Mouse (Mus musculus): Measurements from ENCODE around the gene Hist1h2be. TPM values are rescaled to one million over a fixed set of nuclear protein-coding genes. Genes with fewer than 3 reads are reported as not detected.
A peak's percentile ranks its signal among the peaks of the same experiment; 100 is the strongest.
"Not testable (repeated sequence)": the region's sequence is repeated elsewhere in the genome, so short reads cannot be mapped to it uniquely, and the experiment has no call there.

Gene Hist1h2be
- polyA plus RNA-seq, 1 experiment from 2014 or later = 3.7 TPM

DNA sequence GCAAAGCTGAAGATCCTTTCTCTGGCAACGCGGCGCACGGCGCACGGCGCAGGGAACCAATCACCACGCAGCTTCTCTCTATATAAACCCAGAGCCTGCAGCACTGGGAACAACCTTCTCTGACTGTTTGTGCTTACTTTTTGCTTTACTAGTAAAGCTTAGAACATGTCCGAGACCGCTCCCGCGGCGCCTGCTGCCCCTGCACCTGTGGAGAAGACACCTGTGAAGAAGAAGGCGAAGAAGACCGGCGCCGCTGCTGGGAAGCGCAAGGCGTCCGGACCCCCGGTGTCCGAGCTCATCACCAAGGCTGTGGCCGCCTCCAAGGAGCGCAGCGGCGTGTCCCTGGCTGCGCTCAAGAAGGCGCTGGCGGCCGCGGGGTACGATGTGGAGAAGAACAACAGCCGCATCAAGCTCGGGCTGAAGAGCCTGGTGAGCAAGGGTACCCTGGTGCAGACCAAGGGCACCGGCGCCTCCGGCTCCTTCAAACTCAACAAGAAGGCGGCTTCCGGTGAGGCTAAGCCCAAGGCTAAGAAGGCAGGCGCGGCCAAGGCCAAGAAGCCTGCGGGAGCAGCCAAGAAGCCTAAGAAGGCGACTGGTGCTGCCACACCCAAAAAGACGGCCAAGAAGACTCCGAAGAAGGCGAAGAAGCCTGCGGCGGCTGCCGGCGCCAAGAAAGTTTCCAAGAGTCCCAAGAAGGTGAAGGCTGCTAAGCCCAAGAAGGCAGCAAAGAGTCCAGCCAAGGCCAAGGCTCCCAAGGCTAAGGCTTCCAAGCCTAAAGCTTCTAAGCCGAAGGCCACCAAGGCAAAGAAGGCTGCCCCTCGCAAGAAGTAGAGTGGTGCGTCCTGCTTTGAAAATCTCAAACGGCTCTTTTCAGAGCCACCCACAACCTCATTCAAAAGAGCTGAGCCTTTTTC lies 65.7 kb downstream of the Hist1h2be start:
- peak overlapping the region; percentile 100 for H3K27ac ChIP-seq
- ATAC-seq (ENCODE audit: insufficient number of reproducible peaks, insufficient read depth, low FRiP score, low TSS enrichment, low read depth) = peak; percentile 90
- H3K4me1 ChIP-seq (replicated peaks) = peaks cover 5% of the 10 kb centered on the region
- H3K9me3 ChIP-seq = no peaks in the 10 kb centered on the region
- peak overlapping the region; percentile 66 for H3K4me3 ChIP-seq (replicated peaks)
- WGBS = under 1% methylated on average over 54 of the region's 54 CpGs
- peak overlapping the region; percentile 90 for H3K4me2 ChIP-seq
- H3K36me3 ChIP-seq = no peaks in the 10 kb centered on the region
- H3K27me3 ChIP-seq = no peaks in the 10 kb centered on the region
- peak overlapping the region; percentile 86 for H3K9ac ChIP-seq (replicated peaks)

DNA sequence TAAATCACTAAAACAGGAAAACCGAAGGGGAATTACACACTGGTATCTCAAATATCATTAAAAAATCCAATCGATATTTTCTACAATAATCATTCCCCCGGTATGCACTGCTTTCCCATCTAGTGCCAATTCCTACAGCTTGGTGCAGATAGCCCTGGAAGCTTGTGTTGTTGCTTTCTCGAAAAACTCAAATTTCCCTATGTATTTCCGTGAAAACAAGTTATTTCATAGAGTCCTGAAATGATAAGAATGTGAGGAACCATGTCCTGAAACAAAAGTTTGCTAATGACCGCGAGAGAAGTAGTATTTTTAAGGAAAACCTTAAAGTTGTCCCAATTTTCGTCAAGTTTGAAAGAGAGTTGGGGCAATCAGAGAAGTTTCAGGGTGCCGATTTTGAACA lies 66.5 kb downstream of the Hist1h2be start:
- WGBS = 21% methylated on average over 9 of the region's 9 CpGs
- H3K4me3 ChIP-seq (replicated peaks) = peak overlapping the region; percentile 66
- H3K9me3 ChIP-seq = no peaks in the 10 kb centered on the region
- H3K4me1 ChIP-seq (replicated peaks) = peaks cover 5% of the 10 kb centered on the region
- H3K9ac ChIP-seq (replicated peaks) = peak overlapping the region; percentile 86
- ATAC-seq (ENCODE audit: insufficient number of reproducible peaks, insufficient read depth, low FRiP score, low TSS enrichment, low read depth) = no peak
- H3K27ac ChIP-seq = peak overlapping the region; percentile 100
- peak overlapping the region; percentile 90 for H3K4me2 ChIP-seq
- H3K27me3 ChIP-seq = no peaks in the 10 kb centered on the region
- H3K36me3 ChIP-seq = no peaks in the 10 kb centered on the region

DNA sequence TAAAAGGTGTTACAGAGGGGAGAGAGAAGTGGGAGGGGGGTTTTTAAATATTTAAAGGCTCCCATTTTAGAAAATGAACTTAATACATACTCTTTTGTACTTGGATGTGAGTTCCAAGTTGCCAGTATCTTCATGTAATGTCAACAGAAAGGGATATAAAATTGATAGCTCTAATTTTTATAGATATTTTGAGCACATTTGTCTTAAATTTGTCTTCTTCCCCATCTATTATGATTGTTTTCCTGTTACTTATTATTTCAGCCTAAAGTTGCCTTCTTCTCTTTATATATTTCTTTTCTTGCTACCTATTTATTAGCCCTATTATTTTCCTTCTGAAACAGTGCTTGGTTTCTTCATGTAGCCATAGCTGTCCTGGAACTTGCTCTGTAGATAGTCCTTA lies 68.0 kb downstream of the Hist1h2be start, which contains the start of gene Hist1h1d:
Hist1h1d (plus strand) TSS at position 301 of the 400 bp plus-strand sequence.
- no peak within 1 kb of the TSS for H3K4me3 ChIP-seq (replicated peaks)

DNA sequence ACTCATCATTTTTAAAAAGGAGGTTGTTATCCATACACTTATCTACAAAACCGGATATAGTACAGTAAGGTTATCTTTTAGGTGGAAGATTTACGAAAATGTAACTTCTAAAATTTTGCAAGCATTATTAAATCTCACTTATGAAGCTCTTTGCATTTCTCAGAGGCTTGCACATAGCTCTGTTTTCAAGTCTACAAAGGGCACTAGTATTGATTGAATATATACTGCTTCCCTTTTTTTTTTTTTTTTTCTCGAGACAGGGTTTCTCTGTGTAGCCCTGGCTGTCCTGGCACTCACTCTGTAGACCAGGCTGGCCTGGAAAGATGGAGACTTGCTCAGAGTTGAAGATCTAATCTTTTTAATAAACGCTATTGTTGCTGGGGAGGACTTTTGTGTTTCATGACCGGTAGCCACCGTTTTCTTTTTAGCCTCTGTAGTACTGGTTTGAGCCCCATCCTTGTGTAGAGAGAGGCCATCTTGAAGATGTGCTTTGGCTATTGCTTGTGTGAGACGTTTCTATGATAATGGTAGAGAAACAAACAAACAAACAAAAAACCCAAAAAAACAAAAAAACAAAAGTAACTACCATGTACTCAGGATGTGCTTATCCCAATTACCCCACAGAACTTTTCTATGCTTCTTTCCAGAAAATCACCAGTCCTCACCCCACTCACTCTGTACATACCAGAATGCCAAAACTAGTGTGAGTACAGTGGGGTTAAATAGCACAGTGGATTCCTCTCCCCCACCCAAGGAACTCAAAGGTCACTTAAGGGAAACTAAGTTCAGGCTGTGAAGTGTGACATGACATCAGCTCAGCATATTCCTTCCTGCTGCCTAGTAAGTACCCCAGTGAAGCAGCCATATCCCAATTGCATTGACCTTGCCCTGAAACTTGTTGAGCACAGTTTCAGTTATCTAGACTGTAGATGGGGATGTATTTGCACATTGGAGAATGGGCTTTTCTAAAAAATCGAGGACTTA lies 68.7 kb downstream of the Hist1h2be start:
- Histone ChIP-seq H3K4me2 (peak overlapping the region; percentile 55), H3K27me3 (no peaks in the 10 kb centered on the region), H3K9ac (replicated peaks) (peak overlapping the region; percentile 2; the same call in 1 of the 2 replicates), H3K4me1 (replicated peaks) (peaks cover 5% of the 10 kb centered on the region), H3K27ac (peak overlapping the region; percentile 96), H3K4me3 (replicated peaks) (peak overlapping the region; percentile 46), H3K36me3 (no peaks in the 10 kb centered on the region), H3K9me3 (no peaks in the 10 kb centered on the region)
- ATAC-seq (ENCODE audit: insufficient number of reproducible peaks, insufficient read depth, low FRiP score, low TSS enrichment, low read depth) = no peak
- 59% methylated on average over 8 of the region's 8 CpGs for WGBS

More for the DNA sequence above, 68.0 kb downstream of the Hist1h2be start, which contains the start of gene Hist1h1d:
- no peak for ATAC-seq (ENCODE audit: insufficient number of reproducible peaks, insufficient read depth, low FRiP score, low TSS enrichment, low read depth)
- Histone ChIP-seq H3K27me3 (no peaks in the 10 kb centered on the region), H3K9me3 (no peaks in the 10 kb centered on the region), H3K9ac (replicated peaks) (no peak within 1 kb of the TSS), H3K4me2 (peak within 1 kb of the TSS; percentile 90), H3K4me1 (replicated peaks) (peaks cover 5% of the 10 kb centered on the region), H3K36me3 (no peaks in the 10 kb centered on the region), H3K27ac (peak within 1 kb of the TSS; percentile 100)

DNA sequence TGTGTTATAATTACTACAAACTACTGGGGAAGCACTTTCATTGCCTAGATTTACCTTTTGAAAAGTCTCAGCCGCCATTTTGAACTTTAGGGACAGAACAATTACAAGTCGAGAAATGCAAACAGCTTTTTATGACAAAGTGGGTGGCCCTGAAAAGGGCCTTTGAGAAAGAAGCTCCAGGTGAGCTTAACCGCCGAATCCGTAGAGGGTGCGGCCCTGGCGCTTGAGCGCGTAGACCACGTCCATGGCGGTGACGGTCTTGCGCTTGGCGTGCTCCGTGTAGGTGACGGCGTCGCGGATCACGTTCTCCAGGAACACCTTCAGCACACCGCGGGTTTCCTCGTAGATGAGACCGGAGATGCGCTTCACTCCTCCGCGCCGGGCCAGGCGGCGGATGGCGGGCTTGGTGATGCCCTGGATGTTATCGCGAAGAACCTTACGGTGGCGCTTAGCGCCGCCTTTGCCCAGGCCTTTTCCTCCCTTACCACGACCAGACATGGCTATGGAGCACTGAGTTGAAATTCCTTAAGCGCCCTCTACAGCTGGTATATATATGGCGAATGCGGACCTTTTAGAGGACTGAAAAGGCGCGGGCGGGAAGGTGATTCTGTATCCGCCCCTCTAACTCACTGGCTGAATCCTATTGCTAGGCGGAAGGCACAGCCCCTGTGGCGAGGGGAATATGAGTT lies 69.6 kb downstream of the Hist1h2be start, which contains the start of gene Hist1h4f:
Hist1h4f (minus strand) TSS at position 503 of the 689 bp plus-strand sequence.
- Histone ChIP-seq H3K4me2 (peak within 1 kb of the TSS; percentile 55), H3K4me3 (replicated peaks) (peak within 1 kb of the TSS; percentile 46), H3K27ac (peak within 1 kb of the TSS; percentile 96), H3K9ac (replicated peaks) (peak within 1 kb of the TSS; percentile 54)
- peak; percentile 87 for ATAC-seq (ENCODE audit: insufficient number of reproducible peaks, insufficient read depth, low FRiP score, low TSS enrichment, low read depth)
- WGBS = under 1% methylated on average over 47 of the region's 47 CpGs
- H3K36me3 ChIP-seq; H3K9me3 ChIP-seq; H3K27me3 ChIP-seq; H3K4me1 ChIP-seq (replicated peaks): not testable (repeated sequence)

DNA sequence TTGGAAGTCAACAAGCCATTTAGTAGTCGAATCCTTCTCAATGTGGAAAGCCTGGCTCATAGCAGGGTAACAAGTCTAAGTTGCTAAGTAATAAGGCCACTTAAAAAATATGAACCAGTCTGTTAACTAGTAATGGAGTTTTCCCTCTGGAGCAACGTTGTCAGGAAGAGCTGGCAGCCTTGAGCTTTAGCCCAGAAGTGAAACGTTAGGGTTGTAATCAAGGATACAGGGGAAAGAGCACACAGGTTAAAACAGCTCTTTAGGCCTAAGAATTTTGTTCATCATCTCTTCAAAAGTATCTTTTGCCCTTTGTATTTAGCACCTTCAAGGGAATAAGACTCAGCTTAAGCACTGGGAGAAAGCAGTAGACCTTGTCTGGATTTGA lies 70.2 kb downstream of the Hist1h2be start:
- H3K36me3 ChIP-seq = no peaks in the 10 kb centered on the region
- H3K27me3 ChIP-seq = no peaks in the 10 kb centered on the region
- H3K4me3 ChIP-seq (replicated peaks) = peak overlapping the region; percentile 46
- peak overlapping the region; percentile 55 for H3K4me2 ChIP-seq
- H3K27ac ChIP-seq = peak overlapping the region; percentile 96
- H3K9ac ChIP-seq (replicated peaks) = peak overlapping the region; percentile 54
- 4% methylated on average over 3 of the region's 3 CpGs for WGBS
- peaks cover 5% of the 10 kb centered on the region; the same call in 1 of the 2 replicates for H3K4me1 ChIP-seq (replicated peaks)
- no peak for ATAC-seq (ENCODE audit: insufficient number of reproducible peaks, insufficient read depth, low FRiP score, low TSS enrichment, low read depth)
- H3K9me3 ChIP-seq = no peaks in the 10 kb centered on the region

DNA sequence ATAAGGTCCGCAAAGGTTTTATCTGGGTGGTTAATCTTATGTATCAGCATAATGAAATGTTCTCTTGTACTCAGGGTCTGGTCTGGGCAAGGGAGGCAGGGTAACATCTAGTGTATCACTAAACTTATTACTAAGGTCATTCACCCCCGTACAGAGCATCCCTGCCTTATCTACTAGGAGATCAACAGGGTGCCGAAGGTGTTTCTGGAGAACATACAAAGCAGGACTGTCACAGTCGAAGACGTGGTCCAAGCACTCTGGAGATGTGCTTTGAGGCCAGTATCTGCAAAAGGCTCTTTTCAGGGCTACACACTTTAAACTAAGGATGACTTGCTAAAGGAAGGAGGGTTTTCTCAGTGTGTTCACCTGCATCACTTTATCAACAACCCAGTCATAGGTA lies 74.2 kb downstream of the Hist1h2be start:
- no peak for ATAC-seq (ENCODE audit: insufficient number of reproducible peaks, insufficient read depth, low FRiP score, low TSS enrichment, low read depth)
- Histone ChIP-seq H3K9ac (replicated peaks) (no peak overlapping the region), H3K27me3 (no peaks in the 10 kb centered on the region), H3K27ac (peak overlapping the region; percentile 73), H3K9me3 (no peaks in the 10 kb centered on the region), H3K4me1 (replicated peaks) (peaks cover 10% of the 10 kb centered on the region; the same call in 1 of the 2 replicates), H3K4me3 (replicated peaks) (no peak overlapping the region), H3K4me2 (no peak overlapping the region), H3K36me3 (no peaks in the 10 kb centered on the region)
- WGBS = 81% methylated on average over 5 of the region's 5 CpGs

DNA sequence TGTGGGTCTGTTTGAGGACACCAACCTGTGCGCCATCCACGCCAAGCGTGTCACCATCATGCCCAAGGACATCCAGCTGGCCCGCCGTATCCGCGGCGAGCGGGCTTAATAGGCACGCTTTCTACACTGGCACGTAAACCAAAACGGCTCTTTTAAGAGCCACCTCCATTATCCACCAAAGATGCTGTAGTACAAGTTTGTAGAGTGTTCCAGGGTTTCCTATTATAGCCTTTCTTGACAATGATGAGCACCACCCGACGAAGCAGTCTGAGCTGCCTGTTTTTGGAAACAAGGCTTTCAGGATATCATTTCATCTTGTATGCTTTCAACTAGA lies 76.2 kb downstream of the Hist1h2be start:
- Histone ChIP-seq H3K9ac (replicated peaks) (peak overlapping the region; percentile 65), H3K4me2 (peak overlapping the region; percentile 71), H3K27ac (peak overlapping the region; percentile 94), H3K4me3 (replicated peaks) (peak overlapping the region; percentile 45)
- not testable (repeated sequence) for H3K4me1 ChIP-seq (replicated peaks); ATAC-seq (ENCODE audit: insufficient number of reproducible peaks, insufficient read depth, low FRiP score, low TSS enrichment, low read depth); H3K9me3 ChIP-seq; H3K27me3 ChIP-seq; H3K36me3 ChIP-seq
- 0% methylated on average over 11 of the region's 14 CpGs for WGBS

DNA sequence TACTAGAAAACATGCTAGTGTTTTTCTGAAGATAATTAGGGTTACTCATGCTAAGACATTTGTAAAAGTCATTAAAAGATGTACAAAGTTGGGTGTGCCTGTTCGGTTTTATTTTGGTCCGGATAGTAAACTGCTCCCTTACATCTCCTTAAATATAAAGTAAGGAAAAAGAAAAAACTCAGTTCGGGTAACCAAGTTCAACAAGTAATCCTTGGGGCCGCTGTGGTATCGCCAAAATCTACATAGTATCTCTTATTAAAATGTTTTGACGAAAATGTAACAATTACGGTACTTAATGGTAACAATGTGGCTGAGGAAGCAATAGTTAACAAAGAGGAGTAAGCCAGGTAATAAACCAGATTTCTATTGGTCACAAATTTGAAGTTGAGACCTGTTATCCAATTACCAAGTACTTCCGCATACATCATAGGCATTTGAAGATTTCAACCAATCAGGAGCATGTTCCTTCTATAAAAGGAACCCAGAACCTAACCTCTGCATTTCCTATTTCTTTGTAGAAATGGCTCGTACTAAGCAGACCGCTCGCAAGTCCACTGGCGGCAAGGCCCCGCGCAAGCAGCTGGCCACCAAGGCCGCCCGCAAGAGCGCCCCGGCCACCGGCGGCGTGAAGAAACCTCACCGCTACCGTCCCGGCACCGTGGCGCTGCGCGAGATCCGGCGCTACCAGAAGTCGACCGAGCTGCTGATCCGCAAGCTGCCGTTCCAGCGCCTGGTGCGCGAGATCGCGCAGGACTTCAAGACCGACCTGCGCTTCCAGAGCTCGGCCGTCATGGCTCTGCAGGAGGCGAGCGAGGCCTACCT lies 76.7 kb downstream of the Hist1h2be start, which contains the start of gene Hist1h3f:
Hist1h3f (plus strand) TSS at position 88 of the 822 bp plus-strand sequence.
- peak; percentile 88 for ATAC-seq (ENCODE audit: insufficient number of reproducible peaks, insufficient read depth, low FRiP score, low TSS enrichment, low read depth)
- Histone ChIP-seq H3K27me3 (no peaks in the 10 kb centered on the region), H3K9me3 (no peaks in the 10 kb centered on the region), H3K36me3 (no peaks in the 10 kb centered on the region), H3K4me3 (replicated peaks) (peak within 1 kb of the TSS; percentile 46), H3K27ac (peak within 1 kb of the TSS; percentile 94), H3K9ac (replicated peaks) (peak within 1 kb of the TSS; percentile 70), H3K4me1 (replicated peaks) (0 out of 2 replicates have a peak, but pooled peaks cover 5% of the 10 kb centered on the region), H3K4me2 (peak within 1 kb of the TSS; percentile 71)
- WGBS = under 1% methylated on average over 33 of the region's 45 CpGs

Data from limb, embryonic 12.5 days (tissue).